Mouse (Mus musculus): ENCODE data around the gene Parp16. TPM values are rescaled to one million over a fixed set of nuclear protein-coding genes. Genes with fewer than 3 reads are reported as not detected.

The Parp16 gene
- total and polyA plus RNA-seq, 3 experiments: 0.44 to 1.7 (median 0.81) TPM

DNA sequence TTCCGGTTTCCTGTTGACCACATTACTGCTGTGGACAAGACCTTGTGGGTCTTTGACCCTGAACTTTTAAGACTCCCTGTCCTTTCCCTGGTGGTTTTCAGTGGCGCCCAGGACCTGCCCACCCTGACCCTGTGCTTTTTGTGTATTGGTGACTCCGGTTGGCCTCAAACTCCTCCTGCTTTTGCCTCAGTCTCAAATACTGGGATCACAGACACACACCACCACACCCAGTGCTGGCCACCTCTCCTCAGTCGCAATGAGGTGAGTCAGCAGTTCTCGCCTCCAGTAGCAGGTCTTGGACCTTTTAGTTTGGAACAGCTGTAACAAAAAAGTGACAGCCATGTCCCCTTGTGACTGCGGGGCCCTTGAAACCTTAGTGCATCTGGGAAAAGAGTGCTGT lies 2.7 kb downstream of the Parp16 start:
- Histone ChIP-seq H3K27ac (ENCODE audit: insufficient read depth, low read depth) (no peak overlapping the region), H3K9me3 (replicated peaks; ENCODE audit: low read length) (no peaks in the 10 kb centered on the region), H3K4me3 (replicated peaks in 1 of 3; ENCODE audit: low read depth in 2 of 3, low read length in 2 of 3, poor library complexity in 1 of 3) (no peak overlapping the region), H3K79me2 (replicated peaks; ENCODE audit: control insufficient read depth, extremely low read depth, insufficient read depth, poor library complexity, severe bottlenecking) (no peaks in the 10 kb centered on the region), H3K4me2 (ENCODE audit: insufficient read depth, low read depth, poor library complexity, severe bottlenecking) (no peak overlapping the region), H3K36me3 (replicated peaks in 1 of 2; ENCODE audit: control insufficient read depth in 1 of 2, insufficient read depth in 1 of 2, low read length in 1 of 2) (no peaks in the 10 kb centered on the region), H3K27me3 (replicated peaks) (peaks cover 2% of the 10 kb centered on the region), H3K9ac (ENCODE audit: insufficient read depth, low read depth) (no peak overlapping the region), H3K4me1 (ENCODE audit: control insufficient read depth in 1 of 2, insufficient read depth in 2 of 2) (peaks cover 16 to 41% of the 10 kb centered on the region in 2 experiments)
- dilution Hi-C loops (cut with MboI; ENCODE audit: extremely low pct_ligation_motif_present, extremely low pct_unique_long_range_greater_than_20kb, low sequenced_read_pairs) (no loop called here), in situ Hi-C loops (cut with MboI; ENCODE audit: low pct_ligation_motif_present, low pct_unique_long_range_greater_than_20kb, low sequenced_read_pairs) (no loop called here)
- TF ChIP-seq ZKSCAN1 (IDR thresholded peaks at IDR 0.05; ENCODE audit: borderline replicate concordance, low read depth, low read length): no peak
- peak; percentile 26; the same call in 1 of the 2 replicates for TF ChIP-seq MAFK (IDR thresholded peaks at IDR 0.05; ENCODE audit: insufficient replicate concordance, low read length)
- no peak for TF ChIP-seq RAD21 (IDR thresholded peaks at IDR 0.05; ENCODE audit: low read depth, low read length)
- no peak for DNase-seq (ENCODE audit: extremely low read depth)

DNA sequence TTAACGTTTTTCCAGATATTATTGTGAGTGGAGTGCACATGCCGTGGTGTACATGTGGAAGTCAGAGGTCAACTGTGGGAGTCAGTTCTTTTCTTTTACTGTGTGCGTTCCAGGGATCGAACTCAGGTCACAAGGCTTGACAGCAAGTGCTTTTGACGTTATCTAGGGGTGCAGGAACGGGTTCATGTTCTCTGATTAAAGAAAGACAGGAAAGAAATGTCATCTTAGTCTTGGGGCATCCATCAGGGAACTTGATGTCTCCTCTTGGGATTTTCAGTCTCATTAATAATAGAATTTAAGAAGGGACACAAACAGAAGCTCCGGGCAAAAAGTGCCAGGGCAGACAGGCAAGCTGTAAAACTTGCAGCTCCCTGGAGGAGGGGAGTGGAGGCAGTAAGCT lies 4.6 kb downstream of the Parp16 start:
- no peaks in the 10 kb centered on the region for H3K9me3 ChIP-seq (replicated peaks; ENCODE audit: low read length)
- no peak overlapping the region for H3K4me3 ChIP-seq (replicated peaks in 1 of 3; ENCODE audit: low read depth in 2 of 3, low read length in 2 of 3, poor library complexity in 1 of 3)
- no peaks in the 10 kb centered on the region for H3K79me2 ChIP-seq (replicated peaks; ENCODE audit: control insufficient read depth, extremely low read depth, insufficient read depth, poor library complexity, severe bottlenecking)
- H3K27ac ChIP-seq (ENCODE audit: insufficient read depth, low read depth): no peak overlapping the region
- H3K27me3 ChIP-seq (replicated peaks): peaks cover 2% of the 10 kb centered on the region
- H3K4me2 ChIP-seq (ENCODE audit: insufficient read depth, low read depth, poor library complexity, severe bottlenecking): no peak overlapping the region
- peaks cover 16 to 30% of the 10 kb centered on the region in 2 experiments for H3K4me1 ChIP-seq (ENCODE audit: control insufficient read depth in 1 of 2, insufficient read depth in 2 of 2)
- no peak for DNase-seq (ENCODE audit: extremely low read depth)
- dilution Hi-C loops (cut with MboI; ENCODE audit: extremely low pct_ligation_motif_present, extremely low pct_unique_long_range_greater_than_20kb, low sequenced_read_pairs) (no loop called here), in situ Hi-C loops (cut with MboI; ENCODE audit: low pct_ligation_motif_present, low pct_unique_long_range_greater_than_20kb, low sequenced_read_pairs) (no loop called here)
- no peak overlapping the region for H3K9ac ChIP-seq (ENCODE audit: insufficient read depth, low read depth)
- no peak for TF ChIP-seq GABPA (IDR thresholded peaks at IDR 0.05; ENCODE audit: insufficient replicate concordance, low read depth, low read length)
- TF ChIP-seq TBP (conservative IDR thresholded peaks at IDR 0.05; ENCODE audit: low read depth, low read length): no peak
- no peak for TF ChIP-seq RAD21 (IDR thresholded peaks at IDR 0.05; ENCODE audit: low read depth, low read length)
- TF ChIP-seq MAZ (IDR thresholded peaks at IDR 0.05; ENCODE audit: low read depth, low read length): no peak
- TF ChIP-seq E2F4 (IDR thresholded peaks at IDR 0.05; ENCODE audit: insufficient replicate concordance, low read depth, low read length): no peak
- TF ChIP-seq USF1 (IDR thresholded peaks at IDR 0.05; ENCODE audit: low read depth, low read length): no peak
- no peak for TF ChIP-seq MEF2A (IDR thresholded peaks at IDR 0.05; ENCODE audit: borderline replicate concordance, low read depth, low read length)
- TF ChIP-seq PAX5 (IDR thresholded peaks at IDR 0.05; ENCODE audit: low read length): no peak
- TF ChIP-seq SMC3 (IDR thresholded peaks at IDR 0.05; ENCODE audit: low read depth, low read length): no peak
- no peak for TF ChIP-seq TCF12 (IDR thresholded peaks at IDR 0.05; ENCODE audit: low read depth, low read length)
- TF ChIP-seq BHLHE40 (IDR thresholded peaks at IDR 0.05; ENCODE audit: low read depth, low read length): no peak
- no peak for TF ChIP-seq MXI1 (IDR thresholded peaks at IDR 0.05; ENCODE audit: low read depth, low read length)
- no peak for TF ChIP-seq ETS1 (conservative IDR thresholded peaks at IDR 0.05; ENCODE audit: low read depth, low read length)
- no peak for TF ChIP-seq IRF4 (IDR thresholded peaks at IDR 0.05; ENCODE audit: low read depth, low read length)
- no peak for TF ChIP-seq JUN (IDR thresholded peaks at IDR 0.05; ENCODE audit: insufficient read depth, low read depth, low read length)
- no peak for TF ChIP-seq MAFK (IDR thresholded peaks at IDR 0.05; ENCODE audit: insufficient replicate concordance, low read length)
- no peaks in the 10 kb centered on the region for H3K36me3 ChIP-seq (replicated peaks in 1 of 2; ENCODE audit: control insufficient read depth in 1 of 2, insufficient read depth in 1 of 2, low read length in 1 of 2)
